Mouse (Mus musculus): ENCODE results near the gene Lce1a1.

Gene Lce1a1

GRCm38 (mm10) chr3:92648207-92648606 is at the start of gene Lce1a1:
Gene Lce1a1 (minus strand): TSS chr3:92648307.
- no peak for DNase-seq

- DNase-seq = no peak
Observed at GRCm38 (mm10) chr3:92694613-92695012, 46.5 kb upstream of the Lce1a1 start.

GRCm38 (mm10) chr3:92691688-92692087 is 43.6 kb upstream of the Lce1a1 start:
- no peak for DNase-seq

DNA sequence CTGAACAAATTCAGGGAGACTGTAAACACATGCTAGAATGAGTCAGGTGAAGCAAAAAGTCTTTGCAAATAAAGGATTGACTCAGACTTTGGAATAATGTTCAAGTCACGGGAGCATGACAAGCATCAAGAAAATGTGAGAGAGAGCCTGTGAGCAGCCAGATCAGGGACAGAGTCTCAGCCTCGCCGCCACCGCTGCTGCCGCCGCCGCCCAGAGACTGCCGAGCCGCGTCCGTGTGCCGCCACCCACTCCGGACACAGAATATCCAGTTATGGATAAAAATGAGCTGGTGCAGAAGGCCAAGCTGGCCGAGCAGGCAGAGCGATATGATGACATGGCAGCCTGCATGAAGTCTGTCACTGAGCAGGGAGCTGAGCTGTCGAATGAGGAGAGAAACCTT is 41.0 kb upstream of the Lce1a1 start:
- DNase-seq = peak; percentile 30 to 40

GRCm38 (mm10) chr3:92687110-92687509 is 39.0 kb upstream of the Lce1a1 start, which contains the start of gene Lce1d:
Gene Lce1d (minus strand): TSS chr3:92687210.
- no peak for DNase-seq

- no peak for DNase-seq
Observed at GRCm38 (mm10) chr3:92678947-92679346, 30.8 kb upstream of the Lce1a1 start, which contains the start of gene Lce1c. Gene Lce1c (plus strand): TSS chr3:92679247.

- DNase-seq = no peak
Observed at GRCm38 (mm10) chr3:92670215-92670614, 22.1 kb upstream of the Lce1a1 start, which contains the start of gene Lce1a2. Gene Lce1a2 (minus strand): TSS chr3:92670315.

- no peak for DNase-seq
Observed at GRCm38 (mm10) chr3:92656826-92657225, 8.7 kb upstream of the Lce1a1 start, which contains the start of gene Lce1b. Gene Lce1b (minus strand): TSS chr3:92656926.

GRCm38 (mm10) chr3:92639854-92640253 is 8.3 kb downstream of the Lce1a1 start:
- no peak for DNase-seq

GRCm38 (mm10) chr3:92638653-92638991 is 9.5 kb downstream of the Lce1a1 start:
- DNase-seq = no peak

GRCm38 (mm10) chr3:92637745-92638652 is 10.1 kb downstream of the Lce1a1 start:
- DNase-seq = no peak

DNA sequence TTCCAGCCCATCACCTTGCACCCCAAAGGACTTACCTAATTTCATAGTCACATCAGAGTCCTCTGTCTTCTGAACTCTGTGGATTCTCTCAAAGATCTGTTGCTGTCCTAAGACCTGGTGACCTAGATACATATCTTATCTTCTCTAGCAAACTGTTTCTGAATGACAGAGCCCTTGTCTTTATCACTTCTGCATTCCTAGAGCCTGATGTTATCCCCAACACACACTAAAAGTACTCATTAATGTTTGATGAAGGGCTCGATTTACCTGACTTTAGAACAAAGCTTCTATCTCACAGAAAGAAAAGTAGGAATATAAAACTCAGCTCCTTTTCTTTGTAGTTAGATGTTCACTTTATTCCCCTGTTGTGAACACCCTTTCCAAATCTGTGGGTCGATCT is 26.5 kb downstream of the Lce1a1 start, which contains the start of gene Lce6a:
TSS of gene Lce6a (minus strand) at position 101 of the 400 bp plus-strand sequence.
- no peak for DNase-seq

- DNase-seq = no peak
Observed at GRCm38 (mm10) chr3:92609804-92610203, 38.3 kb downstream of the Lce1a1 start.

DNA sequence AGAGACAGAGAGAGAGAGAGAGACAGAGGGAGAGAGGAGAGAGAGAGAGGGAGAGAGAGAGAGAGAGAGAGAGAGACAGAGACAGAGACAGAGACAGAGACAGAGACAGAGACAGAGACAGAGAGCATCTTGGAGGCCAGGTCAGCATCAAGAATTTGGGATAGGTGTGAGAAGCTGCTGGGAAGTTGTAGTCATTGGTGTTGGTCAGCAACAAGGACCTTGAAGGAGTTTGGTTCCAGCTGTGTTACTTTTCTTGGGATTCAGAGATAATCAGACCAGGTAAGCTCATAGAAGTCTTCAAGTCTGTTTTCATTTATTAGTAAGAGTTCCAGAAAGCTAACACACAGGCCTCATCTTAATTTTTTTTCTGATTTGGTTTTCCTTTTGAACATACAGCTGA is 40.7 kb downstream of the Lce1a1 start, which contains the start of gene 2210017I01Rik:
TSS of gene 2210017I01Rik (minus strand) at position 101 of the 400 bp plus-strand sequence.
- DNase-seq = no peak

GRCm38 (mm10) chr3:92602169-92602568 is 45.9 kb downstream of the Lce1a1 start:
- DNase-seq = no peak

DNA sequence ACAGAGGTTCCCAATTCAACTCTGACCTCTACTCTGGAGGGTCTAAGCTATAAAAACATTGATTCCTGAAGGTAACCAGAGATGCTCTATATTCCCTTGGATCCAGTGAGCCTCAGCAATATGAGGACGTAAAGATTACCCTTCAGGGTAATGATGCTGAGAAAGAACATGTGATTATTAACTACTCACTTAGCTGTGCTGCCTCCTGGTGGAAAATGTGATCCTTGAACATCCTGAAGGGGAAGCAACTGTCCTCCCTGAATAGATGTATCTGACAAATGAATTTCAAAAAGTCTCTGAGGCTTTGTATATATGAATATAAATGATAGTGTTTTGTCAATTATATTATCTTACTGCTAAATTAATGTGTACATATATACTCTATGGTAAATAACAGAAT is 47.7 kb downstream of the Lce1a1 start:
- peak; percentile 1 to 5 for DNase-seq

DNA sequence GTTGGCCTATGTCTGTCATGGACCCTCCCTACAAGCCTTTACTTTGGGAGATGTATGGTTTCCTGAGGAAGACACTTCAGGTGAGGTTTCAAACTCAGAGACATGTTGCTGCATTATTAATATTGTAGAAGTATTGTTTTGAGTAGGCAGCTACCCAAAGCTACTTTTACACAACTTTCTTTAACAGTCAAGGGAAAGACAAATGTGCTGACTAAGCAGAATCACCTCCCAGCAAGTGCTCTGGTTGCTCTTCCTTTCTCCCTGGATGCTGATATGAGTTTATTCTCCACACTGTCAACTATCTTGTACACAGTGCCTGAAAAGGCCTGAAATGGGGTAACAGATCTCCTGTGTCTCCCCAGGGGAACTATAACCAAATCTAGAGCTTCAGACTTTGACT is 48.1 kb downstream of the Lce1a1 start:
- DNase-seq = no peak

DNA sequence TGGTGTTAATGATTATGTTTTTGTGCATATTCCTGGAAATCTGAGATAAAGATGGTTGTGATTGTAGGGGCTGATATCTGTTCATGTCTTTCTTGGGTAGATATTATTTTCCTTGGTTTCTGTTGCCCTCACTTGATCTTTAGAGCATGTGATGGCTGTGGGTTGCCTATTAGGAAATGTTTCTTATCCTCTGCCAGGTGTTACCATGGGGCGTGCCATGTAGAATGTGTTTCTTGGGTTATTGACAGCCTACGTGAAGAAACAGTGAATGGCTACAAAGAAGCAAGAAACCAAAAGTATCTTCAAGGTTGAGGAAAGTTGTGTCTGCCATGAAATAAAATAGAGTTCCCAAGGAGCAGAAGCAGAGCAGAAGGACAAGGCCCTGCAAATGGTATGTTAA is 49.7 kb downstream of the Lce1a1 start:
- DNase-seq = no peak
